Mouse (Mus musculus) lung, postnatal 0 days (tissue): Measurements from ENCODE around the gene Tap2.

Source experiments
- CTCF ChIP-seq: IDR thresholded peaks from 2 replicates; pipeline ENCODE4 v1.5.1; 2016; ENCODE audit warnings: antibody characterized with exemption, mild to moderate bottlenecking
- EP300 ChIP-seq: IDR thresholded peaks from 2 replicates; pipeline ENCODE4 v1.6.1; 2016; ENCODE audit warnings: antibody characterized with exemption, mild to moderate bottlenecking, control low read depth

GRCm38 (mm10) chr17:34179019-34179418, 24.3 kb upstream of the Tap2 start:
- no peak for TF ChIP-seq CTCF
- no peak for TF ChIP-seq EP300
